Mouse (Mus musculus) small intestine, adult 2 months (tissue): ENCODE data around the gene Vps8.

Source experiments
- CTCF ChIP-seq: fragments of 200-500 bp; IDR thresholded peaks from 2 replicates; pipeline ENCODE4 v1.5.1; 2012; ENCODE audit warnings: low read depth, mild to moderate bottlenecking, control low read depth, inconsistent platforms, low read length, moderate library complexity, mixed read lengths; ENCODE audit not compliant: insufficient replicate concordance, insufficient read length; ENCODE audit errors: extremely low read depth
- POLR2A ChIP-seq: fragments of 200-500 bp; IDR thresholded peaks from 2 replicates; pipeline ENCODE4 v1.6.1; 2012; ENCODE audit warnings: low read depth, mild to moderate bottlenecking, control low read depth, inconsistent platforms, low read length, moderate library complexity

GRCm38 (mm10) chr16:21377605-21377968 lies 45.3 kb upstream of the Vps8 start:
- no peak for TF ChIP-seq POLR2A
- TF ChIP-seq CTCF, result no peak
